Mouse (Mus musculus): Measurements from ENCODE around the gene Lrg1. TPM values are rescaled to one million over a fixed set of nuclear protein-coding genes. Genes with fewer than 3 reads are reported as not detected.

The Lrg1 gene
- polyA plus RNA-seq (2015; fragmentation: Nextera tagmentation; extraction: Ambion mirVana): 3.2 and 4.0 TPM in 2 replicates

GRCm38 (mm10) chr17:56121826-56122225 is at the start of gene Lrg1:
TSS of gene Lrg1 (minus strand) at chr17:56122001.
- Histone ChIP-seq H3K4me3 (replicated peaks) (peak within 1 kb of the TSS; percentile 29; the same call in 1 of the 2 replicates), H3K9ac (no peak within 1 kb of the TSS), H3K27ac (replicated peaks) (no peak within 1 kb of the TSS), H3K9me3 (replicated peaks) (peaks cover 5% of the 10 kb centered on the region; the same call in 1 of the 2 replicates), H3K4me1 (replicated peaks) (peaks cover 31% of the 10 kb centered on the region), H3K36me3 (replicated peaks) (no peaks in the 10 kb centered on the region), H3K27me3 (peaks cover 75% of the 10 kb centered on the region), H3K4me2 (0 out of 2 replicates have a peak within 1 kb of the TSS, but pooled peaks have one; percentile 46)
- ATAC-seq (ENCODE audit: insufficient read depth): no peak
- 31% methylated on average over 2 of the region's 2 CpGs for WGBS (ENCODE audit: insufficient replicate concordance)

- Histone ChIP-seq H3K36me3 (replicated peaks) (peaks cover 7% of the 10 kb centered on the region), H3K4me2 (no peak overlapping the region), H3K27me3 (no peaks in the 10 kb centered on the region), H3K4me3 (replicated peaks) (no peak overlapping the region), H3K9ac (no peak overlapping the region), H3K4me1 (replicated peaks) (peaks cover 21% of the 10 kb centered on the region), H3K27ac (replicated peaks) (no peak overlapping the region), H3K9me3 (replicated peaks) (no peaks in the 10 kb centered on the region)
- ATAC-seq (ENCODE audit: insufficient read depth): no peak
- 62% methylated on average over 9 of the region's 9 CpGs for WGBS (ENCODE audit: insufficient replicate concordance)
Observed at GRCm38 (mm10) chr17:56171456-56171855, 49.7 kb upstream of the Lrg1 start.

GRCm38 (mm10) chr17:56170636-56171035 is 48.8 kb upstream of the Lrg1 start:
- Histone ChIP-seq H3K27me3 (no peaks in the 10 kb centered on the region), H3K36me3 (replicated peaks) (0 out of 2 replicates have a peak, but pooled peaks cover 3% of the 10 kb centered on the region), H3K4me1 (replicated peaks) (peaks cover 21% of the 10 kb centered on the region), H3K9ac (no peak overlapping the region), H3K4me3 (replicated peaks) (no peak overlapping the region), H3K27ac (replicated peaks) (no peak overlapping the region), H3K9me3 (replicated peaks) (no peaks in the 10 kb centered on the region), H3K4me2 (no peak overlapping the region)
- WGBS (ENCODE audit: insufficient replicate concordance): 61% methylated on average over 10 of the region's 10 CpGs
- no peak for ATAC-seq (ENCODE audit: insufficient read depth)

GRCm38 (mm10) chr17:56169830-56170229 is 48.0 kb upstream of the Lrg1 start:
- 29% methylated on average over 6 of the region's 6 CpGs for WGBS (ENCODE audit: insufficient replicate concordance)
- Histone ChIP-seq H3K4me1 (replicated peaks) (peaks cover 24% of the 10 kb centered on the region), H3K27me3 (no peaks in the 10 kb centered on the region), H3K4me2 (no peak overlapping the region), H3K9me3 (replicated peaks) (no peaks in the 10 kb centered on the region), H3K9ac (no peak overlapping the region), H3K4me3 (replicated peaks) (no peak overlapping the region), H3K36me3 (replicated peaks) (no peaks in the 10 kb centered on the region), H3K27ac (replicated peaks) (no peak overlapping the region)
- no peak for ATAC-seq (ENCODE audit: insufficient read depth)

GRCm38 (mm10) chr17:56165671-56166070 is 43.9 kb upstream of the Lrg1 start:
- Histone ChIP-seq H3K27me3 (peaks cover 11% of the 10 kb centered on the region), H3K4me2 (no peak overlapping the region), H3K9ac (no peak overlapping the region), H3K27ac (replicated peaks) (no peak overlapping the region), H3K4me3 (replicated peaks) (no peak overlapping the region), H3K4me1 (replicated peaks) (peaks cover 48% of the 10 kb centered on the region), H3K9me3 (replicated peaks) (no peaks in the 10 kb centered on the region), H3K36me3 (replicated peaks) (no peaks in the 10 kb centered on the region)
- no peak for ATAC-seq (ENCODE audit: insufficient read depth)
- WGBS (ENCODE audit: insufficient replicate concordance): 69% methylated on average over 11 of the region's 11 CpGs

GRCm38 (mm10) chr17:56164510-56164909 is 42.7 kb upstream of the Lrg1 start:
- H3K27ac ChIP-seq (replicated peaks): no peak overlapping the region
- H3K36me3 ChIP-seq (replicated peaks): no peaks in the 10 kb centered on the region
- no peak overlapping the region for H3K4me3 ChIP-seq (replicated peaks)
- peaks cover 37% of the 10 kb centered on the region for H3K4me1 ChIP-seq (replicated peaks)
- 31% methylated on average over 3 of the region's 3 CpGs for WGBS (ENCODE audit: insufficient replicate concordance)
- no peak for ATAC-seq (ENCODE audit: insufficient read depth)
- H3K9ac ChIP-seq: no peak overlapping the region
- H3K9me3 ChIP-seq (replicated peaks): no peaks in the 10 kb centered on the region
- peaks cover 15% of the 10 kb centered on the region for H3K27me3 ChIP-seq
- H3K4me2 ChIP-seq: no peak overlapping the region

- H3K27me3 ChIP-seq: peaks cover 15% of the 10 kb centered on the region
- ATAC-seq (ENCODE audit: insufficient read depth): no peak
- no peak overlapping the region for H3K9ac ChIP-seq
- no peak overlapping the region for H3K4me3 ChIP-seq (replicated peaks)
- H3K36me3 ChIP-seq (replicated peaks): no peaks in the 10 kb centered on the region
- H3K9me3 ChIP-seq (replicated peaks): no peaks in the 10 kb centered on the region
- H3K27ac ChIP-seq (replicated peaks): no peak overlapping the region
- H3K4me1 ChIP-seq (replicated peaks): peaks cover 31% of the 10 kb centered on the region
- peak overlapping the region; percentile 82; the same call in 1 of the 2 replicates for H3K4me2 ChIP-seq
- WGBS (ENCODE audit: insufficient replicate concordance): 51% methylated on average over 6 of the region's 6 CpGs
Observed at GRCm38 (mm10) chr17:56163523-56164102, 41.8 kb upstream of the Lrg1 start.

- no peak within 1 kb of the TSS for H3K27ac ChIP-seq (replicated peaks)
- H3K4me2 ChIP-seq: peak within 1 kb of the TSS; percentile 82
- H3K27me3 ChIP-seq: peaks cover 27% of the 10 kb centered on the region
- peaks cover 29% of the 10 kb centered on the region for H3K4me1 ChIP-seq (replicated peaks)
- peak within 1 kb of the TSS; percentile 46 for H3K9ac ChIP-seq
- no peaks in the 10 kb centered on the region for H3K9me3 ChIP-seq (replicated peaks)
- peak; percentile 95 for ATAC-seq (ENCODE audit: insufficient read depth)
- H3K36me3 ChIP-seq (replicated peaks): no peaks in the 10 kb centered on the region
- peak within 1 kb of the TSS; percentile 45 for H3K4me3 ChIP-seq (replicated peaks)
- WGBS (ENCODE audit: insufficient replicate concordance): 2% methylated on average over 30 of the region's 30 CpGs
Observed at GRCm38 (mm10) chr17:56162231-56162774, 40.5 kb upstream of the Lrg1 start, which contains the start of gene Tnfaip8l1. TSS of gene Tnfaip8l1 (plus strand) at chr17:56162477.

- Histone ChIP-seq H3K36me3 (replicated peaks) (no peaks in the 10 kb centered on the region), H3K9ac (no peak overlapping the region), H3K4me2 (no peak overlapping the region), H3K4me3 (replicated peaks) (no peak overlapping the region), H3K4me1 (replicated peaks) (peaks cover 27% of the 10 kb centered on the region), H3K27ac (replicated peaks) (no peak overlapping the region), H3K27me3 (peaks cover 52% of the 10 kb centered on the region), H3K9me3 (replicated peaks) (no peaks in the 10 kb centered on the region)
- ATAC-seq (ENCODE audit: insufficient read depth): no peak
- WGBS (ENCODE audit: insufficient replicate concordance): under 1% methylated on average over 9 of the region's 9 CpGs
Observed at GRCm38 (mm10) chr17:56159729-56160128, 37.9 kb upstream of the Lrg1 start.

- Histone ChIP-seq H3K4me1 (replicated peaks) (peaks cover 8% of the 10 kb centered on the region), H3K9ac (no peak overlapping the region), H3K4me3 (replicated peaks) (no peak overlapping the region), H3K27me3 (peaks cover 78% of the 10 kb centered on the region), H3K4me2 (no peak overlapping the region), H3K27ac (replicated peaks) (no peak overlapping the region), H3K36me3 (replicated peaks) (no peaks in the 10 kb centered on the region), H3K9me3 (replicated peaks) (no peaks in the 10 kb centered on the region)
- WGBS (ENCODE audit: insufficient replicate concordance): 44% methylated on average over 9 of the region's 9 CpGs
- ATAC-seq (ENCODE audit: insufficient read depth): peak; percentile 48; the same call in 1 of the 2 replicates
Observed at GRCm38 (mm10) chr17:56153643-56154042, 31.8 kb upstream of the Lrg1 start.

GRCm38 (mm10) chr17:56149897-56150296 is 28.1 kb upstream of the Lrg1 start:
- Histone ChIP-seq H3K4me1 (replicated peaks) (peaks cover 8% of the 10 kb centered on the region), H3K27me3 (peaks cover 80% of the 10 kb centered on the region), H3K4me2 (no peak overlapping the region), H3K9me3 (replicated peaks) (no peaks in the 10 kb centered on the region), H3K9ac (no peak overlapping the region), H3K4me3 (replicated peaks) (no peak overlapping the region), H3K36me3 (replicated peaks) (no peaks in the 10 kb centered on the region), H3K27ac (replicated peaks) (no peak overlapping the region)
- ATAC-seq (ENCODE audit: insufficient read depth): no peak
- WGBS (ENCODE audit: insufficient replicate concordance): 38% methylated on average over 2 of the region's 2 CpGs
